Mouse (Mus musculus) thymus, adult 2 months (tissue): ENCODE results near the gene Ctc1.

ENCODE experiments used
- CTCF ChIP-seq: fragments of 200-500 bp; IDR thresholded peaks from 2 replicates; pipeline ENCODE4 v1.5.1; 2012; ENCODE audit warnings: mild to moderate bottlenecking, control low read depth, low read length, moderate library complexity, borderline replicate concordance; ENCODE audit not compliant: control insufficient read depth, poor library complexity, insufficient read depth; ENCODE audit errors: extremely low read depth
- POLR2A ChIP-seq: fragments of 200-500 bp; IDR thresholded peaks from 2 replicates; pipeline ENCODE4 v1.6.1; 2012; ENCODE audit warnings: mild to moderate bottlenecking, low read length, control low read depth, moderate library complexity; ENCODE audit not compliant: control insufficient read depth, poor library complexity, insufficient read depth; ENCODE audit errors: extremely low read depth

DNA sequence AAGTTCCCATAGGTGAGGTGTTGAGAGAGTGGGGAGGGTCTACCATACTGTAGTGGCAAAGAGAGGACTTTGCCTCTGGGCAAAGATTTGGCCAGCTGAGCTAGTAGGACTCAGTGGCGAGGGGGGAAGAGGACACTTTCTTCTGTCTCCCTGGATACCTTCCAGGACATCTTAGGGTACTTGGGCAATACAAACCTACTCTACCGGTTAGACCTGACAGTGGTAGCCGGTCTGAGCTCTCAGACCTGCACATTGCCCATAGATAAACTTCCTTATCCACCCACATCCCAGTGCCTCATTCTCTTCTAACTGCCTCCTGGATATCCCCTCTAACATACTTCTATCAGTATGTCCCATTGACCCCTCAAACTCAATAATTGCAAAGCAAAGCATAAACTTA, 34.8 kb upstream of the Ctc1 start:
- TF ChIP-seq POLR2A, result no peak
- TF ChIP-seq CTCF, result no peak
